Mouse (Mus musculus): ENCODE measurements at regions not wholly inside any gene's neighbourhood (a gene's known extent, or its start where the extent isn't known, plus 50 kb on each side); places are given as distances from the start of the nearest gene placed in this dataset.

- Histone ChIP-seq H3K4me1 (ENCODE audit: control insufficient read depth, insufficient read depth, low read length) (no peaks in the 10 kb centered on the region), H3K9me3 (ENCODE audit: control insufficient read depth, low read length) (no peaks in the 10 kb centered on the region), H3K4me2 (replicated peaks; ENCODE audit: low read depth, low read length) (no peak overlapping the region), H3K27me3 (ENCODE audit: control insufficient read depth, insufficient read depth, low read length) (no peaks in the 10 kb centered on the region), H3K9ac (ENCODE audit: low read depth, low read length) (no peak overlapping the region), H3K36me3 (ENCODE audit: control insufficient read depth, insufficient read depth, low read length) (no peaks in the 10 kb centered on the region), H3K4me3 (ENCODE audit: low read length) (no peak overlapping the region), H3K27ac (ENCODE audit: low read depth, low read length) (no peak overlapping the region)
- no peak for ATAC-seq (ENCODE audit: low FRiP score, low TSS enrichment)
- 80% methylated on average over 1 of the region's 1 CpGs for WGBS
Observed at GRCm38 (mm10) chr1:121074569-121074968, 257.8 kb downstream of the Insig2 start.

- 54% methylated on average over 5 of the region's 5 CpGs for WGBS
- Histone ChIP-seq H3K4me1 (ENCODE audit: control insufficient read depth, insufficient read depth, low read length) (no peaks in the 10 kb centered on the region), H3K9ac (ENCODE audit: low read depth, low read length) (no peak overlapping the region; the same call in 1 of the 2 replicates), H3K27ac (ENCODE audit: low read depth, low read length) (no peak overlapping the region), H3K4me3 (ENCODE audit: low read length) (no peak overlapping the region), H3K9me3 (ENCODE audit: control insufficient read depth, low read length) (no peaks in the 10 kb centered on the region), H3K27me3 (ENCODE audit: control insufficient read depth, insufficient read depth, low read length) (no peaks in the 10 kb centered on the region), H3K4me2 (replicated peaks; ENCODE audit: low read depth, low read length) (no peak overlapping the region), H3K36me3 (ENCODE audit: control insufficient read depth, insufficient read depth, low read length) (no peaks in the 10 kb centered on the region)
- no peak for ATAC-seq (ENCODE audit: low FRiP score, low TSS enrichment)
Observed at GRCm38 (mm10) chr1:121082839-121083238, 249.6 kb downstream of the Insig2 start.

- H3K9ac ChIP-seq (ENCODE audit: low read depth, low read length), result no peak overlapping the region
- H3K9me3 ChIP-seq (ENCODE audit: control insufficient read depth, low read length), result no peaks in the 10 kb centered on the region; the same call in 1 of the 2 replicates
- WGBS, result 61% methylated on average over 2 of the region's 2 CpGs
- H3K27me3 ChIP-seq (ENCODE audit: control insufficient read depth, insufficient read depth, low read length), result no peaks in the 10 kb centered on the region
- H3K4me1 ChIP-seq (ENCODE audit: control insufficient read depth, insufficient read depth, low read length), result no peaks in the 10 kb centered on the region
- H3K4me3 ChIP-seq (ENCODE audit: low read length), result no peak overlapping the region
- ATAC-seq (ENCODE audit: low FRiP score, low TSS enrichment), result no peak
- no peak overlapping the region for H3K4me2 ChIP-seq (replicated peaks; ENCODE audit: low read depth, low read length)
- H3K27ac ChIP-seq (ENCODE audit: low read depth, low read length), result no peak overlapping the region
- no peaks in the 10 kb centered on the region for H3K36me3 ChIP-seq (ENCODE audit: control insufficient read depth, insufficient read depth, low read length)
Observed at GRCm38 (mm10) chr1:121085101-121085727, 247.2 kb downstream of the Insig2 start.

- WGBS, result 14% methylated on average over 7 of the region's 7 CpGs
Observed at GRCm38 (mm10) chr1:121087124-121087887, 245.1 kb downstream of the Insig2 start.

DNA sequence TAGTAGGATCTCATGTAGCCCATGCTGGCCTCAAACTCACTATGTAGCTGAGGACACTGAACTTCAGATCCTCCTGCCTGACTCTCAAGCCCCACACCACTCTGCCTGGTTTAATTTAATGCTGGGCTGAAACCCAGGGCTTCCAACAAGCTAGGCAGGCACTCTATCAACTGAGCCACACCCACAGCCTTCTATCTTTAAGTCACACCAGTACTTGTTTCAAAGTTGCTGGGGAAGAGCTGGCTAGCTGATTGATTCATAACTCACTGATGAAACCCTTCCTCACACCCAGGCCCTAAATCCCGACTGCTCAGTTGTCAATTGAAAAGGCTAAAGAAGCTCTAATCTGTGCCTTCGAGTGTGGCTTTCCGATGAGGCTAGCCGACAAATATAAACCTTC is 241.8 kb downstream of the Insig2 start:
- H3K36me3 ChIP-seq (ENCODE audit: control insufficient read depth, insufficient read depth, low read length), result no peaks in the 10 kb centered on the region
- no peaks in the 10 kb centered on the region for H3K27me3 ChIP-seq (ENCODE audit: control insufficient read depth, insufficient read depth, low read length)
- no peak overlapping the region for H3K27ac ChIP-seq (ENCODE audit: low read depth, low read length)
- H3K4me3 ChIP-seq (ENCODE audit: low read length), result no peak overlapping the region
- WGBS, result 88% methylated on average over 4 of the region's 4 CpGs
- no peaks in the 10 kb centered on the region for H3K4me1 ChIP-seq (ENCODE audit: control insufficient read depth, insufficient read depth, low read length)
- H3K9me3 ChIP-seq (ENCODE audit: control insufficient read depth, low read length), result no peaks in the 10 kb centered on the region; the same call in 1 of the 2 replicates
- ATAC-seq (ENCODE audit: low FRiP score, low TSS enrichment), result no peak
- H3K9ac ChIP-seq (ENCODE audit: low read depth, low read length), result no peak overlapping the region
- H3K4me2 ChIP-seq (replicated peaks; ENCODE audit: low read depth, low read length), result no peak overlapping the region

More at GRCm38 (mm10) chr1:121087124-121087887, 245.1 kb downstream of the Insig2 start:
- Histone ChIP-seq H3K4me1 (ENCODE audit: control insufficient read depth, insufficient read depth, low read length) (no peaks in the 10 kb centered on the region), H3K9me3 (ENCODE audit: control insufficient read depth, low read length) (no peaks in the 10 kb centered on the region; the same call in 1 of the 2 replicates), H3K4me2 (replicated peaks; ENCODE audit: low read depth, low read length) (no peak overlapping the region), H3K36me3 (ENCODE audit: control insufficient read depth, insufficient read depth, low read length) (no peaks in the 10 kb centered on the region), H3K9ac (ENCODE audit: low read depth, low read length) (no peak overlapping the region), H3K27me3 (ENCODE audit: control insufficient read depth, insufficient read depth, low read length) (no peaks in the 10 kb centered on the region), H3K27ac (ENCODE audit: low read depth, low read length) (no peak overlapping the region), H3K4me3 (ENCODE audit: low read length) (no peak overlapping the region)
- ATAC-seq (ENCODE audit: low FRiP score, low TSS enrichment), result no peak

DNA sequence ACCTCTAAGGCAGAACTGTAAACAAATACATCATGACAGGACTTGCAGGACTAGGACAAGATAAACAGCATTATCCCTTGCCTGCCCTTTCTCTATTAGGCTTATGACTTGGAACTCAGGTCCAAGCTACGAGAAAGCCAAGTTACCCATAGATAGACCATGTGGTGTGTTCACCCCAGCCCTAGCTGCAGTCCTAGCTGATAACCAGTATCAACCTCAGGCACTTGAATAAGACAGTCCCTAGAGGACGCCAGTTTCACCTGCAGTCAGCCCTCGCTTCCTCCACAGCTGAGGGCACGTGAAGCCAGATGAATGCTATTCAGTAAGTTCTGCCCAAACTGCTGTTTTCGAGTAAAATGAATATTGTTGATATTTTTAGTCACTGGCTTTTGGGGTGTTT is 239.5 kb downstream of the Insig2 start:
- Histone ChIP-seq H3K36me3 (ENCODE audit: control insufficient read depth, insufficient read depth, low read length) (no peaks in the 10 kb centered on the region), H3K4me1 (ENCODE audit: control insufficient read depth, insufficient read depth, low read length) (no peaks in the 10 kb centered on the region), H3K27ac (ENCODE audit: low read depth, low read length) (no peak overlapping the region), H3K9ac (ENCODE audit: low read depth, low read length) (no peak overlapping the region), H3K4me2 (replicated peaks; ENCODE audit: low read depth, low read length) (no peak overlapping the region), H3K4me3 (ENCODE audit: low read length) (no peak overlapping the region), H3K27me3 (ENCODE audit: control insufficient read depth, insufficient read depth, low read length) (no peaks in the 10 kb centered on the region), H3K9me3 (ENCODE audit: control insufficient read depth, low read length) (no peaks in the 10 kb centered on the region; the same call in 1 of the 2 replicates)
- whole genome bisulfite sequencing, result 72% methylated on average over 5 of the region's 5 CpGs
- ATAC-seq (ENCODE audit: low FRiP score, low TSS enrichment), result no peak

DNA sequence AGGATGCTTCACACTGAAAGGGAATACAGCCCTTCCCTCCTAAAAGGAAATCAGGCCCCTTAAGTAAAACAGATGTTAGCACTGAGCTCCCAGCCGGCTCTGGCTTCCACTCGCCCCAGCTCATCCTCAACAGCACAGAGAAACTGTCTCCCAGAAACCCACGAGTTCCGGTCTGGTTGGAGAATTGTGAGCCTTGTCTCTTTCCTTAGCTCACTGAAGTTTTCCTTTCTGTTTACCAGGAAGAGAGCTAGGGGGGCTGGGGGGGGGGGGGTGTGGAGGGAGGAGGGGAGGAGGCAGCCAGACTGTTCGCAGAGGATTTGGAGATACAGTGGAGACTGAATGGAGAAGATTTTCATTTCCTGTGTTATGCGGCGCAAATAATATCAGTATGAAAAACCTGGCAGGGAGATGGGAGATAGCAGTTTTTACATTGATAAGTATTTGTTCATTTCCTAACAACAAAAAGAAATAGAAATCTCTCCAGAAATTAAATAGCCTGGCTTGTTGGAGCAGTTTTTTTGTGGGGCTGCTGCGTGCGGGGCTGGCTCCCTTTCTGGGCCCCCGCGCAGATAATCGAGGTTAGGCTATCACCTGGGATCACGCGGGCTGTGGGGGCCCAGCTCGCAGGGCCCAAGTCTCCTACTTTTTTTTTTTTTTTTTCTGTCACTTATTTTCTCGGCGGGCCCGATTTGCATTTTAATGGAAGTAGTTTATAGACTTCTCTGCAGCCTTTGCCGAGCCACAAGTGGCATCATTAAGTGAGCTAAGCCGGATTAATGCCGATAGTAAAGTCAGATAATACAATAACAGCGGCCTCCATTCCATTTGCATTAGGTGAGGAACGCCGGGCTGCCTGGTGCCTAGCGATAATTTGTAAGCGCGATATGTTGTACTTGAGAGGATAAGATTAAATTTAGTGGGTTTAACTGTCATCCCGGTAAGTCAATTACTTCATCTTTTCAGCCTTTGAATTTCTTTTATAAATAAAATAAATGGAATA is 235.5 kb downstream of the Insig2 start:
- no peaks in the 10 kb centered on the region for H3K36me3 ChIP-seq (ENCODE audit: control insufficient read depth, insufficient read depth, low read length)

GRCm38 (mm10) chr1:121111776-121112344 is 220.5 kb downstream of the Insig2 start:
- Histone ChIP-seq H3K4me2 (replicated peaks; ENCODE audit: low read depth, low read length) (no peak overlapping the region), H3K36me3 (ENCODE audit: control insufficient read depth, insufficient read depth, low read length) (no peaks in the 10 kb centered on the region), H3K27ac (ENCODE audit: low read depth, low read length) (no peak overlapping the region), H3K27me3 (ENCODE audit: control insufficient read depth, insufficient read depth, low read length) (no peaks in the 10 kb centered on the region), H3K4me1 (ENCODE audit: control insufficient read depth, insufficient read depth, low read length) (no peaks in the 10 kb centered on the region), H3K4me3 (ENCODE audit: low read length) (no peak overlapping the region), H3K9me3 (ENCODE audit: control insufficient read depth, low read length) (no peaks in the 10 kb centered on the region), H3K9ac (ENCODE audit: low read depth, low read length) (no peak overlapping the region)
- no peak for ATAC-seq (ENCODE audit: low FRiP score, low TSS enrichment)
- 73% methylated on average over 4 of the region's 4 CpGs for WGBS

More for the DNA sequence above, 235.5 kb downstream of the Insig2 start:
- Histone ChIP-seq H3K9me3 (ENCODE audit: control insufficient read depth, low read length) (no peaks in the 10 kb centered on the region), H3K27ac (ENCODE audit: low read depth, low read length) (no peak overlapping the region), H3K4me1 (ENCODE audit: control insufficient read depth, insufficient read depth, low read length) (no peaks in the 10 kb centered on the region), H3K9ac (ENCODE audit: low read depth, low read length) (peak overlapping the region; percentile 18; the same call in 1 of the 2 replicates), H3K4me3 (ENCODE audit: low read length) (peak overlapping the region; percentile 39), H3K27me3 (ENCODE audit: control insufficient read depth, insufficient read depth, low read length) (no peaks in the 10 kb centered on the region), H3K4me2 (replicated peaks; ENCODE audit: low read depth, low read length) (peak overlapping the region; percentile 72)
- peak; percentile 62; the same call in 1 of the 2 replicates for ATAC-seq (ENCODE audit: low FRiP score, low TSS enrichment)
- WGBS, result 6% methylated on average over 28 of the region's 28 CpGs

Measured in kidney, embryonic 14.5 days (tissue).